Mouse (Mus musculus): ENCODE measurements around the gene Ccdc121. TPM values are rescaled to one million over a fixed set of nuclear protein-coding genes. Genes with fewer than 3 reads are reported as not detected.

Ccdc121 gene
- polyA plus RNA-seq (2015; fragmentation: Nextera tagmentation; extraction: Ambion mirVana): not detected in 2 replicates

GRCm38 (mm10) chr1:181511307-181511706 is at the start of gene Ccdc121:
Gene Ccdc121, minus strand, starts transcription at chr1:181511451.
- Histone ChIP-seq H3K36me3 (no peaks in the 10 kb centered on the region), H3K9me3 (no peaks in the 10 kb centered on the region), H3K27ac (no peak within 1 kb of the TSS), H3K4me2 (replicated peaks) (no peak within 1 kb of the TSS), H3K27me3 (replicated peaks) (no peaks in the 10 kb centered on the region), H3K4me1 (replicated peaks) (no peaks in the 10 kb centered on the region), H3K4me3 (replicated peaks) (no peak within 1 kb of the TSS), H3K9ac (no peak within 1 kb of the TSS)
- WGBS: 55% methylated on average over 4 of the region's 4 CpGs
- ATAC-seq: no peak

DNA sequence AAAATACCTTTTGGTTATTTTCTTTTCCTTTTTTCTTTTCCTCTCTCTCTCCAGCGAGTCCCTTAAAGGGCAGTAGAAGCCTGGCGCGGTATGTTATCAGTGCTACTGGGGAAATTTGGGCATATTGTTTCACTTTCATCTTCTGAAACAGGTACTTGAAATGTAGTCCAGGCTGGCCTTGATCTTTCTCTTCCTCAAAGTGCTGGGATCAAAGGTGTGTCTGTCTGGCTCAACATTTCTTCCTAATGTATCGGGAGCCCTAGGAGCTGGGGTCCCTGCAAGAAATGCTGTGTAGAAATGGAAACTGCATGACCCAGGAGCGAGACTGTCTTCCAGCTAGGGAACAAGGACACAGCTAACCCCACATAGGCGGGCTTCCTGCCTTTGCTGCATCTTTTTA is 49.1 kb upstream of the Ccdc121 start:
- no peak overlapping the region for H3K4me3 ChIP-seq (replicated peaks)
- no peak overlapping the region for H3K4me2 ChIP-seq (replicated peaks)
- ATAC-seq: no peak
- no peak overlapping the region for H3K9ac ChIP-seq
- H3K27ac ChIP-seq: no peak overlapping the region
- H3K4me1 ChIP-seq (replicated peaks): no peaks in the 10 kb centered on the region
- no peaks in the 10 kb centered on the region for H3K36me3 ChIP-seq
- no peaks in the 10 kb centered on the region for H3K9me3 ChIP-seq
- no peaks in the 10 kb centered on the region for H3K27me3 ChIP-seq (replicated peaks)
- WGBS: 84% methylated on average over 6 of the region's 6 CpGs

GRCm38 (mm10) chr1:181559655-181560054 is 48.4 kb upstream of the Ccdc121 start:
- Histone ChIP-seq H3K4me3 (replicated peaks) (no peak overlapping the region), H3K4me1 (replicated peaks) (no peaks in the 10 kb centered on the region), H3K27ac (no peak overlapping the region), H3K9ac (no peak overlapping the region), H3K27me3 (replicated peaks) (no peaks in the 10 kb centered on the region), H3K36me3 (no peaks in the 10 kb centered on the region), H3K4me2 (replicated peaks) (no peak overlapping the region), H3K9me3 (no peaks in the 10 kb centered on the region)
- WGBS: 78% methylated on average over 10 of the region's 10 CpGs
- ATAC-seq: no peak

DNA sequence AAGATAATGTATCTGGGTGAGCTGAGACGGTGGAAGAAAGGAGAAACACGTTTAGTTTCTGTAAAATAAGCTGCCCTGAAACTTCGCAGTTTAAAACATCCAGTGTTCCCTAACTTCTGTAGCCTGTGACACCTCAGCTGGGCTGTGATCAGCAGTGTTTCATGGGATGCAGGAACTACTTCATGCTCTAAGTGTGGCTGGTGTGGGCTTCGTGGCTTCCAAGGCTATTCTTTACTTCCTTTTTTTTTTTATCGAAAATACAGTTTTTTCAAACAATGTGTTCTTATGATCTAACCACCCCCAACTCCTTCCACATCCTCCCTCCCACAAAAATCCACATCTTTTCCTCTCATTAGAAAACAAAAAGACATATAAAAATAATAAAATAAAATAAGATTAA is 44.2 kb upstream of the Ccdc121 start:
- H3K4me2 ChIP-seq (replicated peaks): no peak overlapping the region
- H3K27me3 ChIP-seq (replicated peaks): no peaks in the 10 kb centered on the region
- H3K27ac ChIP-seq: no peak overlapping the region
- H3K9me3 ChIP-seq: no peaks in the 10 kb centered on the region
- no peaks in the 10 kb centered on the region for H3K36me3 ChIP-seq
- H3K4me1 ChIP-seq (replicated peaks): no peaks in the 10 kb centered on the region
- no peak for ATAC-seq
- H3K4me3 ChIP-seq (replicated peaks): no peak overlapping the region
- H3K9ac ChIP-seq: no peak overlapping the region
- 75% methylated on average over 5 of the region's 5 CpGs for WGBS

DNA sequence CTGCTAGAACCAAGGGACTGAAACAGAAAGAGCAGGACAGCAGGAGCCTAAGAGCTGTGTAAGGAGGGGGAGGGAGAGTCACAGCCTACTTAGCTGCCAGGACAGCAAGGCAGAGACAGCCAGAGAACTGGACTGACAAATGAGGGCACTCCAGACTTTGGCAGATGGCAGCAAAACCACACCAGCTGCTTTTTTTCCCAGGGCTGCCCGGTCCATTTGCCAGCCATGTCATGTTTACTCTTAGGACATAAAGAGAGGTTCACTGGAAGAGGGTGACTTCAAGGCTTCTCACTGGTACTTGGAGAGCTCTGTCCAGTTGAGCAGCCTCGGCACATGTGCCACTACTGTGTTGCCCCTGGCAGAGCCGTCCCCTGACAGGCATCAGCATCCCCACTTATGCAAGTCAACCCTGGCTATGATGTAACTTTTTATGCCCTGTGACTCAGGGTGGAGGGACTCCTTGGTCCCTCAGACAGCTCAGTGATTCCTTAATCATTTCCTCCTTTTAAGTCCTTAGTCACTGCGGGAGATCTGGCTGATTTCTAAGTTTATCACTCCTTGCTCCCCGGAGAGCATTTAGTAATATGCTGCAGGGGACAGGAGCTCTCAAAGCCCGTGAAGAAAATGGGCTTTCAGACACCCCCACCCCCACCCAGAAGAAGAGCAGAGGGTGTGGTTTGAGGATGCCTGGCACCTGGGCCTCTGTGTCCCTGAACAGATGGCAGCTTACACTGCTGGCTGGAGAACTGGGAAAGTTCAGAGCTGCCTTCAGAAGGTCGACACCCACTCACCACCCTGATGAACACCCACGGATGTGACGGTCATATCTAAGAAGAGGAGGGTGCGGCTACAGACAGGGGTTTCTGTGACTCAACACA is 41.5 kb upstream of the Ccdc121 start:
- 38% methylated on average over 10 of the region's 10 CpGs for WGBS
- H3K4me1 ChIP-seq (replicated peaks): no peaks in the 10 kb centered on the region
- H3K9me3 ChIP-seq: no peaks in the 10 kb centered on the region
- H3K27ac ChIP-seq: no peak overlapping the region
- H3K4me3 ChIP-seq (replicated peaks): no peak overlapping the region
- no peak overlapping the region for H3K4me2 ChIP-seq (replicated peaks)
- peak; percentile 31; the same call in 1 of the 2 replicates for ATAC-seq
- no peaks in the 10 kb centered on the region for H3K36me3 ChIP-seq
- no peaks in the 10 kb centered on the region for H3K27me3 ChIP-seq (replicated peaks)
- H3K9ac ChIP-seq: no peak overlapping the region

DNA sequence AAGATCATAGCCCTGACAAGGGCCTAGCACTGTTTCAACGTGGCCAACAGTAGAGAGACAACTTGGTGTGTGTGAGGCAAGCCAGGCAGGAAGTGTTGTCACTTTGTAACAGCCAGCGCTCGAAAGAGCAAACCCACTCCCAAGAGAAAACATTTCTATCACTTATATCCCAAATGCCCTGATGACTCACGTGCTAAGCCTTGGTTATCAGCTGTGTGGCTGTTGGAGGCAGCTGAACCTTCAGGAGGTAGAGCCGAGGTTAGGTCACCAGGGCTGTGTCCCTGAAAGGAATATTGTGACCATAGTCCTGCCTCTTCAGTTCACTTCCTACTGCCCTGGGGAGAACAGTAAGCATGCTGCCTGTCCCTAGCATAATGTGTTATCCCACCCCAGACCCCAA is 39.6 kb upstream of the Ccdc121 start:
- Histone ChIP-seq H3K9ac (no peak overlapping the region), H3K9me3 (no peaks in the 10 kb centered on the region), H3K4me2 (replicated peaks) (no peak overlapping the region), H3K27ac (no peak overlapping the region), H3K4me1 (replicated peaks) (no peaks in the 10 kb centered on the region), H3K4me3 (replicated peaks) (no peak overlapping the region), H3K36me3 (no peaks in the 10 kb centered on the region), H3K27me3 (replicated peaks) (no peaks in the 10 kb centered on the region)
- ATAC-seq: no peak
- WGBS: 51% methylated on average over 5 of the region's 5 CpGs

DNA sequence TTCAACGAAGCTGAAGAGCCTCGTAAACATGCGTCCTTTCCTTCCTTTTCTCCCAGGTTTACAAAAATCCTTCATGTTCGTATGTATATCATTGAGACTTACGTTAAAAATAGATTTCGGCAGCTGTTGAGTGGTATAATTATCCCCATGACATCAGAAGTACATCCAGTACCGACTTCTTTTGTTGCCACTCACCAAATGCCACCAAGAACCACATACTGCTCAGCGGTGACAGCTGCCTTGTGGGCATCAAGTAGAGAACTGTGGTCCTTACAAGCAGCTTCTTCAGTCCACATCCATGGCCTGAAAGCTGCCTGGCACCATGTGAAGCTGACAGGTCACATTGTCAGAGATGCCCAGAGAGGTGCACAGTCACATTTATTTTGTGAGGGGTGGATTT is 38.7 kb upstream of the Ccdc121 start:
- Histone ChIP-seq H3K36me3 (no peaks in the 10 kb centered on the region), H3K9ac (no peak overlapping the region), H3K27me3 (replicated peaks) (no peaks in the 10 kb centered on the region), H3K9me3 (no peaks in the 10 kb centered on the region), H3K4me2 (replicated peaks) (no peak overlapping the region), H3K4me3 (replicated peaks) (no peak overlapping the region), H3K4me1 (replicated peaks) (no peaks in the 10 kb centered on the region), H3K27ac (no peak overlapping the region)
- 90% methylated on average over 8 of the region's 8 CpGs for WGBS
- no peak for ATAC-seq

GRCm38 (mm10) chr1:181545044-181545772 is 34.0 kb upstream of the Ccdc121 start:
- H3K27me3 ChIP-seq (replicated peaks): no peaks in the 10 kb centered on the region
- H3K4me2 ChIP-seq (replicated peaks): peak overlapping the region; percentile 45
- peaks cover 9% of the 10 kb centered on the region for H3K4me1 ChIP-seq (replicated peaks)
- H3K4me3 ChIP-seq (replicated peaks): no peak overlapping the region
- no peaks in the 10 kb centered on the region for H3K36me3 ChIP-seq
- H3K9ac ChIP-seq: no peak overlapping the region
- 23% methylated on average over 23 of the region's 23 CpGs for WGBS
- no peaks in the 10 kb centered on the region for H3K9me3 ChIP-seq
- H3K27ac ChIP-seq: no peak overlapping the region
- ATAC-seq: peak; percentile 65

DNA sequence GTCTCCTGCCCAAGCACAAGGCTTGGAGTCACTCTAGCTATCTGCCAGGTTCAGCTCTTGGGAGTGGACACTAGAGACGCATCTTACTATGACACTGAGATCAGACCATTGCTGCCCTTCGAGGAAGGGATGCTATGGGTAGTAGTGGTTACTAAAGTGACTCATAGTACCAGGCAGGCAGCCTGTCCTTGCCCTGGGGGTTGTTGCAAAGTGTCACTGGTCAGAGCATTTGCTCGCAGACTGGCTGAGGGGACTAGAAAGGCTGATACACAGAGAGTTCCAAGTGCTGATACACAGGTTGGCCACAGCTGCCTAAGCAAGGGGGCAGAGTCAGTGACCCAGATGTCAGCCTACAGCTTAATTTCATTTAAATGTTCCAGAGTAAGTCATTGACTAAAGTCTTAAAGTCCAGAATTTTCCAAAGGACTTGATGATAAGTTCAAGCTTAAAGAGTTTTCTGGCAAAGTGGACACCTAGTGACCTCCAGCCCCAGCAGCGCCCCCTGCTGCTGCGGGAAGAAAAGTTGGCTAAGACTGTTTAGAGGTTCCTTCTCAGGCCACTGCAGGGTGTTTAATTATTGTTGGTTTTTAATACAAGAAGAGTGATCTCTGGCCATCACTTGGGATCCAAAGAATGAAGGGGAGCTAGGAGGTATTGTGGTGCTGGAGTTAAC is 32.6 kb upstream of the Ccdc121 start:
- Histone ChIP-seq H3K4me3 (replicated peaks) (no peak overlapping the region), H3K27ac (no peak overlapping the region), H3K4me1 (replicated peaks) (peaks cover 11% of the 10 kb centered on the region), H3K9me3 (no peaks in the 10 kb centered on the region), H3K36me3 (no peaks in the 10 kb centered on the region), H3K4me2 (replicated peaks) (no peak overlapping the region), H3K27me3 (replicated peaks) (no peaks in the 10 kb centered on the region), H3K9ac (no peak overlapping the region)
- no peak for ATAC-seq
- WGBS: 76% methylated on average over 5 of the region's 5 CpGs

DNA sequence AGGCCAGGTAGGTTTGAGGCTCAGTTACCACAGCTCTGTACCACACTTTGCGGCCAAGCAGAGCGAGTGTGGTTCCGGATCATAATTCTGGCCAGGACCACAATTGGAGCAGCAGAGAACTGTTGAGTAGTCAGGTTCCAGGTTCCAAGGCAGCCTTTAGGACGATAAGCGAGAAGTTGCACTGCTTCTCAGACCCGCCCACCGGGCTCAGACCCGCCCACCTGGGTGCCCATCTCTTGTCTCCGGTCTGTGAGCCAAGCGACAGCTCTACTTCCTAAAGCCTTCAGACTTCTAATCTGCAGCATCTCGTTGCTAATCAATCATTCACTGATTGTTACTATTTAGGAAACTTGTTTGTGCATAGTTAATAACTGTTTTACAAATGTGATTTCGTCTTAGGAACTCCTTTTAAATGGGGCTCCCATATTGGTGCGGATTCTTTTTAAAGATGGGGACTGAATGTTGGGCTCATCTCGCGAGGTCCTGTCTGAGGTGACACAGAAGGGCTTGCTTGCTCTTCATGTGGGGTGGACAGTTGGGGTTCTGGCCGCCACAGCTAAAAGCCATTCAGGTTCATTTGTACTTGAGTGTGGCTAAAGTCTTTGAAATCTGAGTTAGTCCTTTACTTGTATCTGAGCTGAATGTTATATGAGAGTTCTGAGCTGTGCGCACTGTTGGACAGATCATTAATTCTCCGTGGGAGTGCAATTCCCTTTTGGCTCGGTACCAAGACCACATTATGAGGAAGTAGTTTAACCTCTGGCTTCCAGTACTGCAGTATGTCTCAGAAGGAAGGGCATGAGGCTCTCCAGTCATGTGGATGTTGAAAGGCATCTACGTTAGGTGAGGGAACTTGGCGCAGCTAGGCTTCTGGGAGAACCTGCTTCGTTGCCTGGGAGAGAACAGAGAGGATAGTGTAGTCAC is 28.9 kb upstream of the Ccdc121 start:
- Histone ChIP-seq H3K9ac (no peak overlapping the region), H3K4me3 (replicated peaks) (no peak overlapping the region), H3K9me3 (no peaks in the 10 kb centered on the region), H3K4me1 (replicated peaks) (peaks cover 18% of the 10 kb centered on the region), H3K27me3 (replicated peaks) (no peaks in the 10 kb centered on the region), H3K4me2 (replicated peaks) (no peak overlapping the region), H3K36me3 (no peaks in the 10 kb centered on the region), H3K27ac (peak overlapping the region; percentile 32; the same call in 1 of the 2 replicates)
- peak; percentile 80 for ATAC-seq
- WGBS: 54% methylated on average over 22 of the region's 22 CpGs

- Histone ChIP-seq H3K27me3 (replicated peaks) (no peaks in the 10 kb centered on the region), H3K36me3 (no peaks in the 10 kb centered on the region), H3K9ac (no peak overlapping the region), H3K4me2 (replicated peaks) (no peak overlapping the region), H3K4me3 (replicated peaks) (no peak overlapping the region), H3K27ac (no peak overlapping the region), H3K4me1 (replicated peaks) (peaks cover 24% of the 10 kb centered on the region), H3K9me3 (no peaks in the 10 kb centered on the region)
- ATAC-seq: no peak
- 90% methylated on average over 9 of the region's 9 CpGs for WGBS
Measured at GRCm38 (mm10) chr1:181537627-181538525, 26.6 kb upstream of the Ccdc121 start.

All from intestine, embryonic 15.5 days (tissue).